Mouse (Mus musculus) heart, postnatal 25 days (tissue): ENCODE results near the gene Wfdc1. TPM values are rescaled to one million over a fixed set of nuclear protein-coding genes. Genes with fewer than 3 reads are reported as not detected.

Source experiments
- DNase-seq: peaks from one replicate; pipeline ENCODE4 v3.0.0; 2022; ENCODE audit warnings: low spot score
- intact Hi-C: fragments of 180-260 bp; cut with DNase I; formaldehyde crosslinking; loops from one replicate; pipeline ENCODE4 v1.15.1; 2025
- total RNA-seq, 2 experiments: library from RNA; stranded (reverse); gene quantifications; 2 replicates each; pipeline ENCODE4 v1.2.3; 2021

The Wfdc1 gene
- total RNA-seq, 2 experiments from 2014 or later = 45.5 to 49.2 TPM

GRCm38 (mm10) chr8:119676389-119676788 lies 10.2 kb downstream of the Wfdc1 start:
- DNase-seq = peak; percentile 74
- intact Hi-C loops = loop anchor here (1.0 to 5.0 kb wide), 4 partner anchors 19 to 229 kb away; partner anchors contain the start of genes Necab2 and Taf1c

DNA sequence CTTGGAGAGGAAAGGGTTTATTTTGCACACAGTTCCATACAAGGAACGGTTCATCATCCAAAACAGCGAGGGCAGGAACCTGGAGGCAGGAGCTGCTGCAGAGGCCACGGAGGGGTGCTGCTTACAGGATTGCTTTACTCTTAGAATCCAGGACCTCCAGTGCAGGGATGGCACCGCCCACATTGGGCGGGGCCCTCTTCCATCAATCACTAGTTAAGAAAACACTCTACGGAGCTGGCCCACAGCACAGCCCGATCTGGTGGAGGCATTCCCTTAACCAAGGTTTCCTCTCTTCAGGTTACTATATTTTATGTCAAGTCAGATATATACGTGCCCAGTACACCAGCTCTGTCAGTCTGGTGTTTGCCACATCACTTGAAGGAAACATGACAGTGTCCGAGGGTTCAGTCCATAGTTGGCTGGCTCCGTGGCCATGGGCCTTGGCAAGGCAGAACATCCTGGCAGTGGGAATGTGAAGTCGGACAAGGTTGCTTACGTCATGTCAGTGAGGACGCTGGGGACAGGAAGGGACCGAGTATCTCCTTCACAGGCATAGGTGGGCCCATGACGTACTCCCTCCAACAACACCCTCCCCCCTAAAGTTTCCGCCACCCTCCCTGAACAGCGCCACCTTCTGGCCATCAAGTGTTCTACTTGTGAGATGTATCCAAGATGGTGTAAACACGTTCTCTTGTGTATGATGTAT lies 12.1 kb downstream of the Wfdc1 start:
- no peak for DNase-seq
- intact Hi-C loops = loop anchor here (5.0 kb wide), 3 partner anchors 71 to 231 kb away; partner anchors contain the start of genes Necab2 and Taf1c

GRCm38 (mm10) chr8:119679184-119679583 lies 13.0 kb downstream of the Wfdc1 start:
- DNase-seq = no peak
- intact Hi-C loops = loop anchor here (5.0 kb wide), 3 partner anchors 72 to 232 kb away; partner anchors contain the start of genes Necab2 and Taf1c

- no peak for DNase-seq
- intact Hi-C loops = no loop called here
Observed at GRCm38 (mm10) chr8:119690602-119691001, 24.4 kb downstream of the Wfdc1 start.

- no peak for DNase-seq
- intact Hi-C loops = no loop called here
Observed at GRCm38 (mm10) chr8:119691989-119692388, 25.8 kb downstream of the Wfdc1 start.

DNA sequence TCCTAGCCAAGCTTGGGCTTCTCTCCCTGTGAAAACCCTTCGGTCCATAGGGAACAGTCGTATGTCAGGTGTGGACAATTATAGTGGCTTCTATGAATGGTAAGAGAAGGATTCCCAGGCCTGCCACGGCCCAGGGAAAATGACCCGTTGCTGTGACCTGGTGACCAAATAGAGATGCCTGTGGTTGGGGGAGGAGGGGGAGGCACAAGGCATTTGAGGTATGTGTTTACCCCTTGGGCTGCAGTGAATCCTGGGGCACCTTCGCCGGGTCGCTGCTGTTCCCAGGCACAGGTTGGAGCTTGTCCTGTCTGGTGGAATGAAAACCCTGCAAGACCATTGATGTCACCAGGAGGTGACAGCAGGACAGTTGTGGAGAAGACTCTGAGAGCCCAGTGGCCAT lies 28.5 kb downstream of the Wfdc1 start:
- no peak for DNase-seq
- intact Hi-C loops = loop anchor here (5.0 kb wide), 1 partner anchor 148 kb away; the partner anchor contains the start of gene Cotl1

GRCm38 (mm10) chr8:119697163-119697562 lies 31.0 kb downstream of the Wfdc1 start:
- no peak for DNase-seq
- intact Hi-C loops = loop anchor here (5.0 kb wide), 1 partner anchor 145 kb away; the partner anchor contains the start of gene Cotl1

DNA sequence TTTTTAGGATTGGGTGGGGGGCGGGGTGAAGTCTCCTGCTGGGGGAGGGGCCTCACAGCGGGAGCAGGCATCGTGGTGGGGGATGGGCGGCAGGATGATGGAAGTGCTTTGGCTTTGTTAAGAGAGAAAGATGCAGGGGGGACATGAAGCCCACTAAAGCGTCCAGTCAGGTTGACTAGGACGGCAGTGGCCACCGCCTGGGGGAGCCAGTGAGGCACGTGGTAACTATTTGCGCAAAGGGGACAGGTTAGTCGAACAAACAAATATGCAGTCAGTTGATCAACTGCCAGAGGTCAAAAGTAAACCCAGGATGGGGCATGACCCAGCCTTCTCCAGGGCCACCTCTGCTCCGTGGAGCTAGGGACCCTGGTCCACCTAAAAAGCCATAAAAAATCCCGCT lies 32.8 kb downstream of the Wfdc1 start:
- intact Hi-C loops = loop anchor here (1.0 to 5.0 kb wide), 3 partner anchors 44 to 143 kb away; partner anchors contain the start of gene Cotl1
- no peak for DNase-seq

- intact Hi-C loops = loop anchor here (2.0 to 5.0 kb wide), 2 partner anchors 43 to 143 kb away; partner anchors contain the start of gene Cotl1
- DNase-seq = no peak
Observed at GRCm38 (mm10) chr8:119699549-119700134, 33.5 kb downstream of the Wfdc1 start, which contains the start of gene Atp2c2. Atp2c2 (plus strand) TSS chr8:119700009.

- DNase-seq = no peak
- intact Hi-C loops = no loop called here
Observed at GRCm38 (mm10) chr8:119702965-119703364, 36.8 kb downstream of the Wfdc1 start.

DNA sequence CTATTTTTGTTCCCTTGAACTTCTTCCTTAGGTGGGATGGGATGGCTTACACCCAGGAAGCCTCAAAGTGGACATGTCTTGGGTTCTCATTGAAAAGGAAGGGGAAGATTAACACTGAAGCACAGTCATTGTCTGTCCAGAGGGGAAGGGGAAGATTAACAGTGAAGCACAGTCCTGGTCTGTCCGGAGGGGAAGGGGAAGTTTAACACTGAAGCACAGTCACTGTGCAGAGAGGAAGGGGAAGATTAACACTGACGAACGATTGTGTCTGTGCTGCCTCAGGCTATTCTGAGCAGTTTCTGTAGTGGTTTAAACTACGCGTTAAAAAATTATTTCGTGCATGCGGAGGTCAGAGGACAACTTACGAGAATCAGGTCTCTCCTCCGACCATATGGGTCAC lies 41.0 kb downstream of the Wfdc1 start:
- DNase-seq = no peak
- intact Hi-C loops = no loop called here

DNA sequence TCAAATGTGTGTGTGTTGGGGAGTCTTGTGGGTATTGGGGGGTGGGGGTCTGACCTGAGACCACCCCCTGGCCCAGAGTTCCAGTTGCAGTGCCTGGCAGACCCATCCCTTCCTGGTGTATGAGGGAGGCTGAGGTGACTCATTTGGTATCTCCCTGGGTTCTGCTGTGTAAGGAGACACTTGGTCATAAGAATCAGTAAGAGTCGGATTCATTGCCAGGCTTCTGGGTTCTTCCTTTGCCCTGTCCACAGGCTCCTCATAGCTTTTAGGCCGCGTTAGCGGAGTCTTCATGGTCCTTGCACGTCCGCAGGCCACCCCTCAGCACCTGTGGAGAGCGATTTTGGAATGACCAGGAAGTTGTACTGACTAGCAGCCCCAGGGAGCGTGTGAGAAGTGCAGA lies 42.3 kb downstream of the Wfdc1 start:
- DNase-seq = no peak
- intact Hi-C loops = no loop called here

GRCm38 (mm10) chr8:119708878-119709702 lies 42.9 kb downstream of the Wfdc1 start:
- intact Hi-C loops = no loop called here
- DNase-seq = peak; percentile 33

- no peak for DNase-seq
- intact Hi-C loops = no loop called here
Observed at GRCm38 (mm10) chr8:119709703-119710093, 43.5 kb downstream of the Wfdc1 start.

- peak; percentile 24 for DNase-seq
- intact Hi-C loops = no loop called here
Observed at GRCm38 (mm10) chr8:119712226-119712625, 46.1 kb downstream of the Wfdc1 start.

DNA sequence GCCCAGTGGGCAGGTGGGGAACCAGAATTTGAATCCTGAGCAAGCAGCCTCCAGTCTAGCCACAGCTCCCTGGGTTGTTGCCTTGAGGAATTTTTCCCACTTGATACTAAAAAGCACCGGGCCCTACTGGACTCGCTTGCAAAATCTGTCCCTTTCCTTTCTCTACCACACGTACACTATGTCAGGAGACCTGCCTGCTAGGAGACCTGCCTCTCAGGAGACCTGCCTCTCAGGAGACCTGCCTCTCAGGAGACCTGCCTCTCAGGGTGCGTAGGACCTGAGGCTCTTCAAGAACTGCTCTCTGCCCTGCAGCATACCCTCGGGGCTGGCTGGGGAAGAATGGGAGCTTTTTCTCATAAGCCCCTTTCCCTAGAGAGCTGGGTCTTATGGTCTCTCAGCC lies 47.3 kb downstream of the Wfdc1 start:
- intact Hi-C loops = no loop called here
- no peak for DNase-seq

- intact Hi-C loops = no loop called here
- DNase-seq = peak; percentile 41
Observed at GRCm38 (mm10) chr8:119715221-119715620, 49.1 kb downstream of the Wfdc1 start.

GRCm38 (mm10) chr8:119716730-119717299 lies 50.6 kb downstream of the Wfdc1 start:
- intact Hi-C loops = no loop called here
- no peak for DNase-seq

DNA sequence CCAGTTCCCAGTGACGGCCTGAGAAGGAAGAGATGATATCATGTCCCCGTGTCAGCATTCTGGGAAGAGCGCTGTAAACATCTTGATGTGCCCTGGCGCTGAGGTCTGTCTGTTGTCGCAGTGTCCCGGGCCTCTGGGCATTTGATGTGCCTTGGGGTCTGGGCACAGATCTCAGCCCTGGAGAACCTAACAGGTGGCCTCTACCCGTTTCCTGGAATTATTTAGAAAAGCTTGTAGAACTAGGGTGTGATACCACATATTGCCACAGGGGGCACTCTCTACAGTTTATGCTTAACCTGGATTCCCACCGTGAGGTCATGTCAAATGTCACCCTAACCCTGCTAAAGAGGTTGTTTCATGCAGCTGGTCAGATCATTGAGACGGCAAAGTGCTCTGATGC lies 51.6 kb downstream of the Wfdc1 start:
- DNase-seq = no peak
- intact Hi-C loops = no loop called here

DNA sequence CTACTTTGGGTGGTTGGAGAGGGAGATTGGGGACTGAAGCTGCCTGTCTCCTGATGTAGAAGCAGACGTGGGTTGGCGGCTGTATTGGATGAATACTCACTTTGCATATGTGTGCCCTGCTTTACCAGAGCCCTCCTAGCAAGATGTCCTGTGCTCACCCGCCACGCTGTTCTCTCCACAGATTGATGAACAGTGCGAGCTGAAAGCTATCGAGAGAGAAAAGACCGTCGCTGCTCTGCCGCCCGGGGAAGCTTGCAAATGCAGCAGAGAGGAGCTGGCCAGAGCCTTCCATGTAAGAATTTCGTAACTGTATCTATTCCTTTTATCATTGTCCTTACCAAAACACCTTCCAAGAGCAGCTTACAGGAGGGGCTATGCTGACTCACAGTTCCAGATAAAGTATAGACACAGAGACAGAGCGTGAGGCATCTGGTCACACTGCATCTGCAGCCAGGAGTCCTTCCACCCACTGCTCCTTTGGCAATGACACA lies 52.9 kb downstream of the Wfdc1 start:
- no peak for DNase-seq
- intact Hi-C loops = no loop called here
